Mouse (Mus musculus): ENCODE data around the gene Tctex1d1. TPM values are rescaled to one million over a fixed set of nuclear protein-coding genes. Genes with fewer than 3 reads are reported as not detected.
A peak's percentile ranks its signal among the peaks of the same experiment; 100 is the strongest.

The Tctex1d1 gene
- polyA plus RNA-seq, 1 experiment from 2014 or later, result 1.1 TPM

- Histone ChIP-seq H3K9me3 (no peaks in the 10 kb centered on the region), H3K4me1 (peaks cover 10% of the 10 kb centered on the region; the same call in 1 of the 2 replicates), H3K4me2 (replicated peaks) (no peak overlapping the region), H3K4me3 (no peak overlapping the region), H3K27ac (0 out of 2 replicates have a peak overlapping the region, but pooled peaks have one; percentile 22), H3K9ac (no peak overlapping the region), H3K36me3 (no peaks in the 10 kb centered on the region), H3K27me3 (no peaks in the 10 kb centered on the region)
- 61% methylated on average over 13 of the region's 13 CpGs for WGBS
- ATAC-seq (ENCODE audit: low FRiP score, low read depth), result no peak
These were observed 50.0 kb downstream of the Tctex1d1 start for GRCm38 (mm10) chr4:103028177-103029088.

DNA sequence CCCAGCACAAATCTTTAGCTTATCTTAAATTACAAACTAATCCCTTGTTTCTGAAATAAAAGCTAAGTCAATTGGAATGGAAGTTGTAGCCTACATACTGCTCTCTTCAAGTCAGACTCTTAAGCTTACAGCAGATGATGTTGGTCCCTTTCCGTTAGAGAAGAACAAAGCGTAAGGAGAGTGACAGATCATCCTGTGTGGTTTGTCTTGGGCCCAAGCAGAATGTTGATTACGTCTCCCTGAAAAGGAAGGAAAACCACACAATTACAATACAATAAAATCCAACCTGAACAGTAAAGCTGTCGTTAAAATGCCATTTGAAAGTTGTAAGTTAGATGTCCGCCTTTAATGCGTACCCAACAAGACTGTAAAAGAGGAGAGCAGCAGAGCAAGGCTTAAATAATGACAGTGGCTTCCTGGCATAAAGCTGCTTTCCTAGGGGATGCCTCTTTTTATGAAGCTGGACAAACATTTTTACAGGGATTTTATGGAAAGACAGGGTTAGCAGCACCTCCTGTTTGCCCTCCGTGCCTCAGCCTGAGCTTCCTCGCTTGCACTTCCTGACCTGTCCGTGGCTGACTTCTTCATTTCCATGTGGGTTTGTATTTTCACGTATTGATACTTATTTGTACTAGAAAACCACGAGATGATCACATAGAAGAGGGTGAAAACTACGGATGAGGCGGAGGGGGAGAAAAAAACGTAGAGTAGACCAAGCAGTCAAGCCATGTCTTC lies 60.9 kb downstream of the Tctex1d1 start:
- ATAC-seq (ENCODE audit: low FRiP score, low read depth), result no peak
- 50% methylated on average over 14 of the region's 14 CpGs for WGBS
- H3K27ac ChIP-seq, result no peak overlapping the region

DNA sequence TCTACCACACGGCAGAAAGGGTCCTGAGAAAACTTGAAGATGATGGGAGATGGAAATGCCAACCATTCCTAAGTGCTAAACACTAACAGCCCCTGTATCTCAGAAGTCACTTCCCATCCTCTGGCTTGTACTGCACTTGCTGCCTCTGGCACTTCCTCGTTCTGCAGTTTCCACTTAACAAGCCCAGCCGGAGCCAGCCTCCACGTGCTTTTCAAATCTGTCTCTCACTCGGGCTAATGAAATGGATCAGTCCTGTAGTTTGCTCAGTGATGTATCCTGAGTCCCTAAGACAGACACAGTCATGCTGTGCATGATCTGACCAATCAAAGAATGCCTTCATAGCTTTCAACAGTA lies 61.4 kb downstream of the Tctex1d1 start:
- no peak overlapping the region for H3K27ac ChIP-seq
- WGBS, result 19% methylated on average over 5 of the region's 5 CpGs

More for the DNA sequence above, 60.9 kb downstream of the Tctex1d1 start:
- peaks cover 14% of the 10 kb centered on the region for H3K4me1 ChIP-seq
- H3K36me3 ChIP-seq, result no peaks in the 10 kb centered on the region
- no peak overlapping the region for H3K9ac ChIP-seq
- no peaks in the 10 kb centered on the region for H3K9me3 ChIP-seq
- no peak overlapping the region for H3K4me2 ChIP-seq (replicated peaks)
- H3K4me3 ChIP-seq, result no peak overlapping the region
- H3K27me3 ChIP-seq, result no peaks in the 10 kb centered on the region

GRCm38 (mm10) chr4:103042997-103043396 lies 64.6 kb downstream of the Tctex1d1 start:
- Histone ChIP-seq H3K27me3 (no peaks in the 10 kb centered on the region), H3K4me3 (no peak overlapping the region), H3K9ac (no peak overlapping the region), H3K36me3 (no peaks in the 10 kb centered on the region), H3K9me3 (no peaks in the 10 kb centered on the region), H3K27ac (no peak overlapping the region), H3K4me1 (peaks cover 10% of the 10 kb centered on the region), H3K4me2 (replicated peaks) (no peak overlapping the region)
- 92% methylated on average over 11 of the region's 11 CpGs for WGBS
- no peak for ATAC-seq (ENCODE audit: low FRiP score, low read depth)

More for the DNA sequence above, 61.4 kb downstream of the Tctex1d1 start:
- Histone ChIP-seq H3K27me3 (no peaks in the 10 kb centered on the region), H3K4me2 (replicated peaks) (no peak overlapping the region), H3K36me3 (no peaks in the 10 kb centered on the region), H3K4me1 (peaks cover 14% of the 10 kb centered on the region), H3K4me3 (no peak overlapping the region), H3K9ac (no peak overlapping the region), H3K9me3 (no peaks in the 10 kb centered on the region)
- ATAC-seq (ENCODE audit: low FRiP score, low read depth), result no peak

DNA sequence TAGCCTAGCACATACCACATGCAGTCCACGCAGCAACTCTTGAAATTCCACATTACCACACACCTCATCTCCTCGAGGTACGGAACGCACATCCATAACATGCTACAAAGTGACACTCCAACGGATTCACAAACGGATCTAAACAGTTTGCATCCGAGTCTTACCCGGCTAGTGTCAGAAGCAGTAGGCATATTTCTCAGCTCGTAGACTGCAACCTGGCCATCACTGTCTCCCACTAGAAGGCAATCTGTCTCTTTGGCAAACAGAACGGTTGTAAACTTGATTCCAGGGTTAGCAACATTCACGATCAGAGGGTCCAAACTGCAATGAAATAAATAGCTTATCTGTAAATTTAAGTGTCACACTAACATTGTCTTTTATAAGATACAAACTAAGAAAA lies 69.6 kb downstream of the Tctex1d1 start:
- Histone ChIP-seq H3K4me3 (no peak overlapping the region), H3K27ac (no peak overlapping the region)

More for the DNA sequence above, 69.6 kb downstream of the Tctex1d1 start:
- WGBS, result 80% methylated on average over 11 of the region's 11 CpGs
- no peaks in the 10 kb centered on the region for H3K36me3 ChIP-seq
- ATAC-seq (ENCODE audit: low FRiP score, low read depth), result no peak
- H3K4me1 ChIP-seq, result no peaks in the 10 kb centered on the region
- no peaks in the 10 kb centered on the region for H3K27me3 ChIP-seq
- H3K9me3 ChIP-seq, result no peaks in the 10 kb centered on the region
- H3K9ac ChIP-seq, result no peak overlapping the region
- H3K4me2 ChIP-seq (replicated peaks), result no peak overlapping the region

Other genes with a start within 250 kb of the Tctex1d1 start
- gene Sgip1, start 237.3 kb upstream of the Tctex1d1 start, polyA plus RNA-seq (2015; fragmentation: Nextera tagmentation; extraction: Ambion mirVana), result 10.0 and 11.7 TPM in 2 replicates
- gene Insl5, start 48.2 kb downstream of the Tctex1d1 start, polyA plus RNA-seq (2015; fragmentation: Nextera tagmentation; extraction: Ambion mirVana), result not detected in 2 replicates
- 53.1 and 59.0 TPM in 2 replicates for gene Mier1, start 135.8 kb downstream of the Tctex1d1 start, polyA plus RNA-seq (2015; fragmentation: Nextera tagmentation; extraction: Ambion mirVana)
- gene Wdr78, start 135.9 kb downstream of the Tctex1d1 start, polyA plus RNA-seq (2015; fragmentation: Nextera tagmentation; extraction: Ambion mirVana), result 3.7 and 3.8 TPM in 2 replicates
- 12.3 and 14.7 TPM in 2 replicates for gene Slc35d1, start 236.6 kb downstream of the Tctex1d1 start, polyA plus RNA-seq (2015; fragmentation: Nextera tagmentation; extraction: Ambion mirVana)